Mouse (Mus musculus) G1E (cell line): ENCODE results near the gene Hspa2. TPM values are rescaled to one million over a fixed set of nuclear protein-coding genes. Genes with fewer than 3 reads are reported as not detected.

Experiments
- ATAC-seq: 2 replicates; pipeline ENCODE4 v1.8.0; 2016; ENCODE audit warnings: mild to moderate bottlenecking; ENCODE audit not compliant: insufficient number of reproducible peaks, poor library complexity, low FRiP score, severe bottlenecking; ENCODE audit errors: extremely low read depth
- DNase-seq: peaks from one replicate; pipeline ENCODE4 v3.0.0; 2012; ENCODE audit warnings: low spot score
- H3K27me3 ChIP-seq: 2 replicates; pipeline ENCODE4 v1.6.1; 2012; ENCODE audit warnings: mild to moderate bottlenecking, low read length, inconsistent platforms; ENCODE audit not compliant: insufficient read depth
- H3K36me3 ChIP-seq: replicated peaks from 2 replicates; pipeline ENCODE3; 2012; ENCODE audit warnings: mild to moderate bottlenecking, inconsistent platforms
- H3K4me1 ChIP-seq: 2 replicates; pipeline ENCODE4 v1.6.1; 2012; ENCODE audit warnings: low read depth, low read length, inconsistent platforms, mixed read lengths; ENCODE audit not compliant: insufficient read depth
- H3K4me3 ChIP-seq: 2 replicates; pipeline ENCODE4 v1.5.1; 2012; ENCODE audit warnings: low read depth, mild to moderate bottlenecking, inconsistent platforms, low read length, moderate library complexity, mixed read lengths
- H3K9me3 ChIP-seq: replicated peaks from 2 replicates; pipeline ENCODE4 v1.6.1; 2012; ENCODE audit warnings: inconsistent platforms
- CTCF ChIP-seq: IDR thresholded peaks from 2 replicates; pipeline ENCODE4 v1.5.1; 2012; ENCODE audit warnings: low read depth, low read length, inconsistent platforms, mixed read lengths
- GATA1 ChIP-seq: IDR thresholded peaks from 2 replicates; pipeline ENCODE4 v1.6.1; 2012; ENCODE audit warnings: borderline replicate concordance, low read length, inconsistent platforms, mixed read lengths
- GATA2 ChIP-seq: IDR thresholded peaks from 2 replicates; pipeline ENCODE4 v1.6.1; 2012; ENCODE audit warnings: low read depth, low read length, inconsistent platforms, borderline replicate concordance
- POLR2AphosphoS5 ChIP-seq: IDR thresholded peaks from 2 replicates; pipeline ENCODE4 v1.6.1; 2012; ENCODE audit warnings: low read depth, low read length, inconsistent platforms; ENCODE audit not compliant: insufficient replicate concordance
- TAL1 ChIP-seq: conservative IDR thresholded peaks from 2 replicates; pipeline ENCODE4 v1.6.1; 2012; ENCODE audit warnings: low read depth, low read length, inconsistent platforms, mixed read lengths
- polyA plus RNA-seq: library from polyadenylated mRNA; stranded (reverse); fragments of >175 nt; gene quantifications from 2 replicates; pipeline ENCODE4 v1.2.3, GENCODE M21; 2012
- total RNA-seq, 2 experiments: library from RNA; stranded (forward) in 1 of 2; stranded (reverse) in 1 of 2; fragments of 200-1000 nt in 1 of 2; fragments of >200 nt in 1 of 2; fragmentation: Nextera tagmentation in 1 of 2; gene quantifications; 2 replicates each; pipeline ENCODE4 v1.2.3; 2014 to 2017

Gene Hspa2
- total RNA-seq (2014; fragmentation: Nextera tagmentation) (6.0 and 7.3 TPM in 2 replicates), total RNA-seq (2017) (10.7 and 11.3 TPM in 2 replicates), polyA plus RNA-seq (10.3 and 12.0 TPM in 2 replicates)

GRCm38 (mm10) chr12:76403886-76404537 lies at the start of gene Hspa2:
Hspa2 (plus strand) TSS chr12:76404176.
- Histone ChIP-seq H3K4me1 (peaks cover 30% of the 10 kb centered on the region), H3K4me3 (peak within 1 kb of the TSS; percentile 82), H3K9me3 (peaks cover 20% of the 10 kb centered on the region), H3K27me3 (peaks cover 15% of the 10 kb centered on the region; the same call in 1 of the 2 replicates), H3K36me3 (peaks cover 19% of the 10 kb centered on the region)
- DNase-seq (peak; percentile 100), ATAC-seq (peak; percentile 94)
- peak; percentile 85; the same call in 1 of the 2 replicates for TF ChIP-seq POLR2AphosphoS5
- TF ChIP-seq GATA2, result no peak
- no peak for TF ChIP-seq TAL1

GRCm38 (mm10) chr12:76360868-76361267 lies 43.1 kb upstream of the Hspa2 start:
- no peak for TF ChIP-seq GATA1
- no peak for TF ChIP-seq TAL1
- no peak for TF ChIP-seq POLR2AphosphoS5
- no peak for TF ChIP-seq CTCF
- TF ChIP-seq GATA2, result no peak
- ATAC-seq, result no peak
- Histone ChIP-seq H3K4me1 (peaks cover 61% of the 10 kb centered on the region), H3K36me3 (peaks cover 52% of the 10 kb centered on the region), H3K4me3 (no peak overlapping the region), H3K27me3 (no peaks in the 10 kb centered on the region), H3K9me3 (no peaks in the 10 kb centered on the region)
- DNase-seq, result no peak

- TF ChIP-seq CTCF (no peak), POLR2AphosphoS5 (no peak), GATA2 (no peak)
- Histone ChIP-seq H3K27me3 (no peaks in the 10 kb centered on the region), H3K9me3 (no peaks in the 10 kb centered on the region), H3K36me3 (peaks cover 53% of the 10 kb centered on the region), H3K4me3 (peak overlapping the region; percentile 48; the same call in 1 of the 2 replicates), H3K4me1 (peaks cover 69% of the 10 kb centered on the region)
- ATAC-seq, result peak; percentile 65
- DNase-seq, result peak; percentile 57
Measured at GRCm38 (mm10) chr12:76361405-76362302, 42.3 kb upstream of the Hspa2 start.

GRCm38 (mm10) chr12:76362303-76362676 lies 41.7 kb upstream of the Hspa2 start:
- DNase-seq, result no peak
- Histone ChIP-seq H3K36me3 (peaks cover 51% of the 10 kb centered on the region), H3K27me3 (no peaks in the 10 kb centered on the region), H3K4me1 (peaks cover 69% of the 10 kb centered on the region), H3K4me3 (peak overlapping the region; percentile 48; the same call in 1 of the 2 replicates), H3K9me3 (no peaks in the 10 kb centered on the region)
- TF ChIP-seq POLR2AphosphoS5 (no peak), TAL1 (no peak), GATA2 (no peak), GATA1 (no peak), CTCF (no peak)
- no peak; the same call in 1 of the 2 replicates for ATAC-seq

GRCm38 (mm10) chr12:76366276-76366675 lies 37.7 kb upstream of the Hspa2 start:
- H3K36me3 ChIP-seq, result peaks cover 40% of the 10 kb centered on the region
- H3K9me3 ChIP-seq, result no peaks in the 10 kb centered on the region
- no peak for TF ChIP-seq GATA2
- TF ChIP-seq TAL1, result no peak
- no peak for TF ChIP-seq GATA1
- TF ChIP-seq POLR2AphosphoS5, result no peak
- TF ChIP-seq CTCF, result no peak
- no peak overlapping the region; the same call in 1 of the 2 replicates for H3K4me3 ChIP-seq
- DNase-seq (no peak), ATAC-seq (no peak)
- no peaks in the 10 kb centered on the region for H3K27me3 ChIP-seq
- H3K4me1 ChIP-seq, result peaks cover 73% of the 10 kb centered on the region

GRCm38 (mm10) chr12:76367096-76367995 lies 36.6 kb upstream of the Hspa2 start:
- Histone ChIP-seq H3K9me3 (no peaks in the 10 kb centered on the region), H3K4me3 (peak overlapping the region; percentile 91), H3K27me3 (no peaks in the 10 kb centered on the region), H3K36me3 (peaks cover 38% of the 10 kb centered on the region), H3K4me1 (peaks cover 74% of the 10 kb centered on the region)
- 0 out of 2 replicates have a peak, but pooled peaks have one; percentile 0 for ATAC-seq
- TF ChIP-seq GATA1 (no peak), POLR2AphosphoS5 (peak; percentile 72; the same call in 1 of the 2 replicates), GATA2 (no peak)
- DNase-seq, result peak; percentile 33
